Mouse (Mus musculus) embryonic facial prominence, embryonic 14.5 days (tissue): ENCODE measurements around the gene Gm10160. TPM values are rescaled to one million over a fixed set of nuclear protein-coding genes. Genes with fewer than 3 reads are reported as not detected.

Experiments
- ATAC-seq: fragments of 200-750 bp; cut with Nextera tagmentation; 2 replicates; pipeline ENCODE4 v1.8.0; 2017; ENCODE audit warnings: low read depth, moderate number of reproducible peaks, moderate TSS enrichment
- DNase-seq: peaks from one replicate; pipeline ENCODE4 v3.0.0-alpha.2; 2015; ENCODE audit warnings: low spot score
- H3K27ac ChIP-seq: fragments of 300-500 bp; sonication (generic); replicated peaks from 2 replicates; pipeline ENCODE4 v1.5.1; 2014; ENCODE audit warnings: low read depth, mild to moderate bottlenecking, low read length, moderate library complexity
- H3K27me3 ChIP-seq: fragments of 300-500 bp; sonication (generic); replicated peaks from 2 replicates; pipeline ENCODE4 v1.6.1; 2014; ENCODE audit warnings: low read length; ENCODE audit not compliant: control insufficient read depth, insufficient read depth
- H3K36me3 ChIP-seq: fragments of 300-500 bp; sonication (generic); 2 replicates; pipeline ENCODE4 v1.6.1; 2014; ENCODE audit warnings: low read length, mixed read lengths; ENCODE audit not compliant: control insufficient read depth, insufficient read depth
- H3K4me1 ChIP-seq: fragments of 300-500 bp; sonication (generic); 2 replicates; pipeline ENCODE4 v1.6.1; 2014; ENCODE audit warnings: antibody characterized with exemption, low read length; ENCODE audit not compliant: control insufficient read depth, insufficient read depth
- H3K4me2 ChIP-seq: fragments of 300-500 bp; sonication (generic); 2 replicates; pipeline ENCODE4 v1.6.1; 2014; ENCODE audit warnings: low read depth, mild to moderate bottlenecking, low read length, moderate library complexity, mixed read lengths
- H3K4me3 ChIP-seq: fragments of 300-500 bp; sonication (generic); 2 replicates; pipeline ENCODE4 v1.5.1; 2014; ENCODE audit warnings: low read depth, mild to moderate bottlenecking, low read length
- H3K9ac ChIP-seq: fragments of 300-500 bp; sonication (generic); 2 replicates; pipeline ENCODE4 v1.6.1; 2014; ENCODE audit warnings: low read depth, mild to moderate bottlenecking, low read length, moderate library complexity, mixed read lengths
- H3K9me3 ChIP-seq: fragments of 300-500 bp; sonication (generic); 2 replicates; pipeline ENCODE4 v1.6.1; 2016; ENCODE audit warnings: low read length; ENCODE audit not compliant: control insufficient read depth
- WGBS: fragments of 180-500 bp; shearing (Covaris S2); extraction: QIAGEN DNeasy Blood & Tissue Kit; methylation state at CpG from one replicate; pipeline ENCODE4 v1.1.7; 2014; 5-methylcytosine and 5-hydroxymethylcytosine counted together
- polyA plus RNA-seq: library from polyadenylated mRNA; unstranded; fragments of >200 nt; fragmentation: Nextera tagmentation; extraction: Ambion mirVana; gene quantifications from 2 replicates; pipeline ENCODE4 v1.2.1, GENCODE M21; 2014

Gene Gm10160
- polyA plus RNA-seq, 1 experiment from 2014 or later = not detected

DNA sequence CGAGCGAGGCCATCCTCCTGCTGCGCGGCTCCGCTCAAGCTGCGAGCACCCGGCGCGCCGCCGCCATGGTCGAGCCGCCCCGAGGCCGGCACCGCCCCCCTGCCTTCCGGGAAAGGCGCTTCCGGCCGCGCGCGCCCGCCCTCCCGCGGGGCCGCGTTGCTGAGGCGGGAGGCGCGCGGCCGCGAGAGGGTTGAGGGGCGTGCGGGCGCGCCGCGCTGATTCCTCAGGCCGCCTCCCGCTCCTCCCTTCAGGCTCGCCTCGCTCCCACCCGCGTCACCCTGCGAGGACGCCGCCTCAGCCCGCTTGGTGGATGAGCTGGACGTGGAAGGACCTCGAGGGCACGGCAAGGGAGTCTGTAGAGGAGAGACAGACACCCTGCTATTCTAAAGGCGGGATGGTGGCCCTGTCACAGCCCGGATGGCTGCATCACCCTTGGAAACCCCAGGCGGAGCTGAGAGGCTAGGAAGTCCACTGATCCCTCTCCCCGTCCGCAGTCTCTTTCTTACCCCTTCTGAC is 26.2 kb downstream of the Gm10160 start, which contains the start of gene Btbd1:
Gene Btbd1, minus strand, starts transcription at position 53 of the 516 bp plus-strand sequence.
- no peaks in the 10 kb centered on the region for H3K36me3 ChIP-seq
- peak within 1 kb of the TSS; percentile 84 for H3K4me3 ChIP-seq
- H3K4me2 ChIP-seq = peak within 1 kb of the TSS; percentile 73
- ATAC-seq (peak; percentile 92), DNase-seq (peak; percentile 94)
- H3K27ac ChIP-seq = peak within 1 kb of the TSS; percentile 93
- H3K9me3 ChIP-seq = no peaks in the 10 kb centered on the region
- H3K27me3 ChIP-seq = no peaks in the 10 kb centered on the region
- WGBS = under 1% methylated on average over 20 of the region's 58 CpGs
- peak within 1 kb of the TSS; percentile 82 for H3K9ac ChIP-seq
- H3K4me1 ChIP-seq = peaks cover 38% of the 10 kb centered on the region

- H3K4me3 ChIP-seq = peak overlapping the region; percentile 84
- H3K9ac ChIP-seq = peak overlapping the region; percentile 82
- DNase-seq (peak; percentile 63), ATAC-seq (peak; percentile 64)
- H3K4me2 ChIP-seq = peak overlapping the region; percentile 73
- WGBS = 0% methylated on average over 46 of the region's 91 CpGs
- H3K36me3 ChIP-seq = no peaks in the 10 kb centered on the region
- no peaks in the 10 kb centered on the region for H3K9me3 ChIP-seq
- H3K27me3 ChIP-seq = no peaks in the 10 kb centered on the region
- peak overlapping the region; percentile 93 for H3K27ac ChIP-seq
- peaks cover 41% of the 10 kb centered on the region for H3K4me1 ChIP-seq
These were observed 26.8 kb downstream of the Gm10160 start for GRCm38 (mm10) chr7:81828681-81829378.

DNA sequence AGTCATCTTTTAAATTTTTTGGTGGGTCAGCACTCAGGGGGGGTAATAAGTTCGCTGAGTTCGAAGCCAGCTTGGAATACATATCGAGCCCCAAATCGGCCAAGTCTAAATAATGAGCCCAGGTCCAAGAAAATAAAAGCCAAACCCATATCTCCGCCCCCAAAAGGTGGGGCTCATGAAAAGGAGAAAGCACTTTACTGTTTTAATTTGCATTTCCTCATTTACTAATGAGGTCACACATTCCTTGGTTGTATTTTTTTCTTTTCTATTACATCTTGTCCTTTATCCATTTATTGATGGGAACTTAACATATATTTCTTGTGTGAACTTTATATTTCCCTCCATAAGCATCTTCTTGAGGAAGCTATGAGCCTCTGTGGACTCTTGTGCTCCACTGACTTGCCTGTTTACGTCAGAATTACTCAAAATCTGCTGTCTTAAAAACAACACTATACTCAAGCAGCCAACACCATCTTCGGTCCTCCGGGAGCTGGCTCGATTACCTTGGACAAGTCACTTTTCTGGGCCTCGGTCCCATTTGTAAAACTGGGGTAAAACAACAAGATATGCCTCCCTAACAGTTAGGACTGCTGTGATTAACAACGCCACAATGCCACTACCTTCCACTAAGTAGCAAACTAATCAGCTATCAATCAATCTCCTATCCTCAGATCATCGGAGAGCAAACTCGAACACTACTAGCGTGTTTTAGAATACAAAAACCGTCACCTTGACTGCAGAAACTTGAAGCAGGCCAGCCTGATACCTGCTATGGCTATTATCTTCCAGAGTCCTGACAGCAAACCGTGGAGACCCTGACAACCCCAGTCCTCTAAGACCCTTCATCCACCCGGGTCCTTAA is 27.6 kb downstream of the Gm10160 start:
- no peak for DNase-seq
- WGBS = 25% methylated on average over 17 of the region's 17 CpGs
- ATAC-seq = no peak

DNA sequence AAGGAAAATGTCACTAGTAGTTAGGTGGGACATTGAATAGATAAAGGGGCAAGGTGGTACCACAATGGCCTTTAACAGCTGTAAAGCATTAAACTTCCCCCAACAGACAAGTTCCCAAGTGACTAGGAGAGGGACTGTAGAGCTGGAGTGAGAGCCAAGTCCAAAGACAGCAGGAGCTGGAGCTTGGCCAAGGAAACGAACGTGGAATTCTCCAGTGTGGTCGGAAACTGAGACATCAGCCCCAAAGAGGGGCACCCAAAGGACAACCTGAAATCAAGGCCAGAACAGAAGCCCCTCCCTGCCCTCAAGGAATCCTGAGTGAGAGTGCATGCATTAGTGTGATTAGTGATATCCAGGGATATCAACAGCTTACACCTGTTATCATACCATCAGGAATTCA is 30.2 kb downstream of the Gm10160 start:
- no peak overlapping the region for H3K4me3 ChIP-seq
- DNase-seq (no peak), ATAC-seq (no peak)
- peak overlapping the region; percentile 32 for H3K4me2 ChIP-seq
- H3K9ac ChIP-seq = no peak overlapping the region
- peaks cover 41% of the 10 kb centered on the region for H3K4me1 ChIP-seq
- H3K27me3 ChIP-seq = no peaks in the 10 kb centered on the region
- 9% methylated on average over 3 of the region's 3 CpGs for WGBS
- no peaks in the 10 kb centered on the region for H3K36me3 ChIP-seq
- H3K27ac ChIP-seq = 0 out of 2 replicates have a peak overlapping the region, but pooled peaks have one; percentile 28
- no peaks in the 10 kb centered on the region for H3K9me3 ChIP-seq

More for the DNA sequence above, 27.6 kb downstream of the Gm10160 start:
- peak overlapping the region; percentile 93 for H3K27ac ChIP-seq
- peaks cover 41% of the 10 kb centered on the region for H3K4me1 ChIP-seq
- peak overlapping the region; percentile 84 for H3K4me3 ChIP-seq
- peak overlapping the region; percentile 82 for H3K9ac ChIP-seq
- no peaks in the 10 kb centered on the region for H3K36me3 ChIP-seq
- no peaks in the 10 kb centered on the region for H3K9me3 ChIP-seq
- H3K4me2 ChIP-seq = peak overlapping the region; percentile 73
- no peaks in the 10 kb centered on the region for H3K27me3 ChIP-seq

- peak overlapping the region; percentile 32; the same call in 1 of the 2 replicates for H3K4me2 ChIP-seq
- H3K27ac ChIP-seq = 0 out of 2 replicates have a peak overlapping the region, but pooled peaks have one; percentile 28
- H3K36me3 ChIP-seq = no peaks in the 10 kb centered on the region
- H3K4me3 ChIP-seq = no peak overlapping the region
- DNase-seq (no peak), ATAC-seq (no peak; the same call in 1 of the 2 replicates)
- 35% methylated on average over 3 of the region's 3 CpGs for WGBS
- no peaks in the 10 kb centered on the region for H3K27me3 ChIP-seq
- no peaks in the 10 kb centered on the region for H3K9me3 ChIP-seq
- H3K4me1 ChIP-seq = peaks cover 41% of the 10 kb centered on the region
- no peak overlapping the region for H3K9ac ChIP-seq
These were observed 30.7 kb downstream of the Gm10160 start for GRCm38 (mm10) chr7:81824906-81825305.

DNA sequence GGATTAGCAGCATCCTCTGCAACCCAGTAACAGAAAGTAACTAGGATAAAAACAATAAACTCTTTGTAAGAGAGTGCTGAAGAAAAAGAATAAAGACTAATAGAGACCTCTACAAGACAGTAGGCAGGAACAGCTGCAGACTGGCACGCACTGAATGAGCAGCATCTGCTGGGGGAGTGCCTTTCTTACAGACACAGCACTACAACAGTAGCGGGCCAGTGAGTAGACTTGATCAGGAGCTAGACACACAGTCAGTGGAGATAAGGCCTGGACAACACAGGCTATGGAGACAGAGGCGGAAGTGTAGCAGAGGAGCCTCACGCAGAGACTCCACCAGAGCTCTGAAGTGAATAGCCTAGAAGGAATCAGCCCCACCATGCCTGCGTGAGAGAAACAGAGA is 49.5 kb downstream of the Gm10160 start:
- Histone ChIP-seq H3K27me3 (no peaks in the 10 kb centered on the region), H3K9me3 (no peaks in the 10 kb centered on the region), H3K4me1 (no peaks in the 10 kb centered on the region), H3K36me3 (peaks cover 27% of the 10 kb centered on the region; the same call in 1 of the 2 replicates), H3K4me2 (no peak overlapping the region), H3K9ac (no peak overlapping the region), H3K4me3 (no peak overlapping the region), H3K27ac (no peak overlapping the region)
- DNase-seq (peak; percentile 57), ATAC-seq (no peak; the same call in 1 of the 2 replicates)
- WGBS = 70% methylated on average over 5 of the region's 5 CpGs

Other genes starting within 250 kb of the Gm10160 start
- gene Homer2, start 148.3 kb downstream of the Gm10160 start, polyA plus RNA-seq = 23.7 and 25.2 TPM in 2 replicates
- 107 TPM in 2 replicates for gene Ramac, start 92.9 kb downstream of the Gm10160 start, polyA plus RNA-seq
- gene 3110040N11Rik, start 66.3 kb downstream of the Gm10160 start, polyA plus RNA-seq = 51.3 and 53.7 TPM in 2 replicates
- gene Btbd1, start 26.4 kb downstream of the Gm10160 start, polyA plus RNA-seq = 100 and 109 TPM in 2 replicates
- gene Tm6sf1, start 3.2 kb upstream of the Gm10160 start, polyA plus RNA-seq = 34.7 and 50.6 TPM in 2 replicates
- 17.0 and 18.7 TPM in 2 replicates for gene Hdgfl3, start 78.7 kb upstream of the Gm10160 start, polyA plus RNA-seq
- 2.1 and 2.9 TPM in 2 replicates for gene Bnc1, start 136.5 kb upstream of the Gm10160 start, polyA plus RNA-seq